Mouse (Mus musculus) neural tube, embryonic 12.5 days (tissue): ENCODE measurements around the gene Hes3. TPM values are rescaled to one million over a fixed set of nuclear protein-coding genes. Genes with fewer than 3 reads are reported as not detected.

Experiments used
- ATAC-seq: fragments of 200-750 bp; cut with Nextera tagmentation; 2 replicates; pipeline ENCODE4 v1.8.0; 2017; ENCODE audit warnings: low read depth, mild to moderate bottlenecking, moderate TSS enrichment, moderate library complexity; ENCODE audit not compliant: low FRiP score
- H3K27ac ChIP-seq: fragments of 300-500 bp; sonication (generic); 2 replicates; pipeline ENCODE4 v1.5.1; 2016
- H3K27me3 ChIP-seq: fragments of 300-500 bp; sonication (generic); replicated peaks from 2 replicates; pipeline ENCODE4 v1.6.1; 2016; ENCODE audit warnings: mild to moderate bottlenecking
- H3K36me3 ChIP-seq: fragments of 300-500 bp; sonication (generic); 2 replicates; pipeline ENCODE4 v1.6.1; 2016; ENCODE audit warnings: mild to moderate bottlenecking
- H3K4me1 ChIP-seq: fragments of 300-500 bp; sonication (generic); 2 replicates; pipeline ENCODE4 v1.6.1; 2016
- H3K4me2 ChIP-seq: fragments of 300-500 bp; sonication (generic); replicated peaks from 2 replicates; pipeline ENCODE4 v1.6.1; 2016; ENCODE audit warnings: mild to moderate bottlenecking
- H3K4me3 ChIP-seq: fragments of 300-500 bp; sonication (generic); 2 replicates; pipeline ENCODE4 v1.5.1; 2016
- H3K9ac ChIP-seq: fragments of 300-500 bp; sonication (generic); 2 replicates; pipeline ENCODE4 v1.6.1; 2016; ENCODE audit warnings: mild to moderate bottlenecking
- H3K9me3 ChIP-seq: fragments of 300-500 bp; sonication (generic); 2 replicates; pipeline ENCODE4 v1.6.1; 2016; ENCODE audit warnings: mild to moderate bottlenecking
- WGBS: fragments of 180-500 bp; shearing (Covaris S2); methylation state at CpG from one replicate; pipeline ENCODE4 v1.1.7; 2016; 5-methylcytosine and 5-hydroxymethylcytosine counted together
- polyA plus RNA-seq: library from polyadenylated mRNA; unstranded; fragments of >200 nt; fragmentation: Nextera tagmentation; extraction: Ambion mirVana; gene quantifications from 2 replicates; pipeline ENCODE4 v1.2.1, GENCODE M21; 2016

Hes3 gene
- polyA plus RNA-seq, 1 experiment from 2014 or later, result 0.58 TPM

- peaks cover 17% of the 10 kb centered on the region for H3K4me1 ChIP-seq
- no peak overlapping the region for H3K4me2 ChIP-seq
- 93% methylated on average over 9 of the region's 9 CpGs for WGBS
- no peak for ATAC-seq
- H3K36me3 ChIP-seq, result peaks cover 3% of the 10 kb centered on the region; the same call in 1 of the 2 replicates
- no peak overlapping the region for H3K9ac ChIP-seq
- no peak overlapping the region for H3K27ac ChIP-seq
- H3K9me3 ChIP-seq, result no peaks in the 10 kb centered on the region
- H3K4me3 ChIP-seq, result no peak overlapping the region
- no peaks in the 10 kb centered on the region for H3K27me3 ChIP-seq
Observed at GRCm38 (mm10) chr4:152264867-152265568, 26.4 kb downstream of the Hes3 start.

- Histone ChIP-seq H3K27ac (no peak overlapping the region), H3K9me3 (no peaks in the 10 kb centered on the region), H3K4me1 (peaks cover 17% of the 10 kb centered on the region), H3K36me3 (0 out of 2 replicates have a peak, but pooled peaks cover 3% of the 10 kb centered on the region), H3K4me3 (no peak overlapping the region), H3K27me3 (no peaks in the 10 kb centered on the region), H3K9ac (no peak overlapping the region), H3K4me2 (peak overlapping the region; percentile 16)
- WGBS, result 54% methylated on average over 4 of the region's 4 CpGs
- ATAC-seq, result no peak
Observed at GRCm38 (mm10) chr4:152264177-152264530, 27.3 kb downstream of the Hes3 start.

GRCm38 (mm10) chr4:152263512-152264176 is 27.8 kb downstream of the Hes3 start:
- peaks cover 17% of the 10 kb centered on the region for H3K4me1 ChIP-seq
- H3K36me3 ChIP-seq, result 0 out of 2 replicates have a peak, but pooled peaks cover 3% of the 10 kb centered on the region
- no peak overlapping the region for H3K4me3 ChIP-seq
- H3K27me3 ChIP-seq, result no peaks in the 10 kb centered on the region
- no peak for ATAC-seq
- H3K9me3 ChIP-seq, result no peaks in the 10 kb centered on the region
- no peak overlapping the region for H3K9ac ChIP-seq
- H3K27ac ChIP-seq, result no peak overlapping the region
- peak overlapping the region; percentile 16 for H3K4me2 ChIP-seq
- 35% methylated on average over 10 of the region's 10 CpGs for WGBS

- Histone ChIP-seq H3K4me1 (peaks cover 17% of the 10 kb centered on the region), H3K36me3 (0 out of 2 replicates have a peak, but pooled peaks cover 3% of the 10 kb centered on the region), H3K27me3 (no peaks in the 10 kb centered on the region), H3K9me3 (no peaks in the 10 kb centered on the region), H3K27ac (no peak overlapping the region), H3K9ac (no peak overlapping the region), H3K4me2 (no peak overlapping the region), H3K4me3 (no peak overlapping the region)
- WGBS, result 68% methylated on average over 9 of the region's 9 CpGs
- no peak for ATAC-seq
Observed at GRCm38 (mm10) chr4:152263089-152263488, 28.4 kb downstream of the Hes3 start.

GRCm38 (mm10) chr4:152262187-152262586 is 29.3 kb downstream of the Hes3 start:
- Histone ChIP-seq H3K4me2 (no peak overlapping the region), H3K9ac (no peak overlapping the region), H3K27me3 (no peaks in the 10 kb centered on the region), H3K36me3 (0 out of 2 replicates have a peak, but pooled peaks cover 3% of the 10 kb centered on the region), H3K27ac (no peak overlapping the region), H3K9me3 (no peaks in the 10 kb centered on the region), H3K4me1 (peaks cover 12% of the 10 kb centered on the region; the same call in 1 of the 2 replicates), H3K4me3 (no peak overlapping the region)
- 75% methylated on average over 9 of the region's 9 CpGs for WGBS
- ATAC-seq, result no peak

- Histone ChIP-seq H3K4me2 (no peak overlapping the region), H3K4me3 (no peak overlapping the region), H3K9ac (no peak overlapping the region), H3K9me3 (no peaks in the 10 kb centered on the region), H3K4me1 (peaks cover 12% of the 10 kb centered on the region; the same call in 1 of the 2 replicates), H3K36me3 (0 out of 2 replicates have a peak, but pooled peaks cover 3% of the 10 kb centered on the region), H3K27me3 (no peaks in the 10 kb centered on the region), H3K27ac (no peak overlapping the region)
- 94% methylated on average over 8 of the region's 8 CpGs for WGBS
- ATAC-seq, result no peak
Observed at GRCm38 (mm10) chr4:152260451-152260850, 31.0 kb downstream of the Hes3 start.

GRCm38 (mm10) chr4:152257070-152257469 is 34.4 kb downstream of the Hes3 start:
- Histone ChIP-seq H3K27ac (no peak overlapping the region), H3K9ac (no peak overlapping the region), H3K4me3 (no peak overlapping the region), H3K4me1 (no peaks in the 10 kb centered on the region), H3K36me3 (peaks cover 9% of the 10 kb centered on the region; the same call in 1 of the 2 replicates), H3K4me2 (no peak overlapping the region), H3K27me3 (no peaks in the 10 kb centered on the region), H3K9me3 (no peaks in the 10 kb centered on the region)
- no peak for ATAC-seq
- WGBS, result 70% methylated on average over 6 of the region's 6 CpGs

- no peaks in the 10 kb centered on the region for H3K4me1 ChIP-seq
- no peak overlapping the region for H3K27ac ChIP-seq
- ATAC-seq, result no peak
- no peak overlapping the region for H3K4me2 ChIP-seq
- H3K4me3 ChIP-seq, result no peak overlapping the region
- H3K36me3 ChIP-seq, result peaks cover 5% of the 10 kb centered on the region; the same call in 1 of the 2 replicates
- WGBS, result 91% methylated on average over 9 of the region's 9 CpGs
- H3K9ac ChIP-seq, result no peak overlapping the region
- H3K9me3 ChIP-seq, result no peaks in the 10 kb centered on the region
- H3K27me3 ChIP-seq, result no peaks in the 10 kb centered on the region
Observed at GRCm38 (mm10) chr4:152253183-152253759, 38.2 kb downstream of the Hes3 start.

- Histone ChIP-seq H3K27ac (no peak overlapping the region), H3K27me3 (no peaks in the 10 kb centered on the region), H3K9ac (no peak overlapping the region), H3K4me1 (no peaks in the 10 kb centered on the region), H3K36me3 (peaks cover 5% of the 10 kb centered on the region; the same call in 1 of the 2 replicates), H3K4me3 (no peak overlapping the region), H3K4me2 (no peak overlapping the region), H3K9me3 (no peaks in the 10 kb centered on the region)
- no peak for ATAC-seq
- WGBS, result 90% methylated on average over 6 of the region's 6 CpGs
Observed at GRCm38 (mm10) chr4:152250615-152251014, 40.8 kb downstream of the Hes3 start.

GRCm38 (mm10) chr4:152247195-152247594 is 44.3 kb downstream of the Hes3 start:
- no peak overlapping the region for H3K4me3 ChIP-seq
- H3K9ac ChIP-seq, result no peak overlapping the region
- no peak overlapping the region for H3K4me2 ChIP-seq
- 85% methylated on average over 3 of the region's 3 CpGs for WGBS
- no peaks in the 10 kb centered on the region; the same call in 1 of the 2 replicates for H3K36me3 ChIP-seq
- no peak for ATAC-seq
- no peak overlapping the region for H3K27ac ChIP-seq
- no peaks in the 10 kb centered on the region for H3K27me3 ChIP-seq
- no peaks in the 10 kb centered on the region for H3K9me3 ChIP-seq
- no peaks in the 10 kb centered on the region; the same call in 1 of the 2 replicates for H3K4me1 ChIP-seq

- 90% methylated on average over 6 of the region's 6 CpGs for WGBS
- H3K36me3 ChIP-seq, result no peaks in the 10 kb centered on the region; the same call in 1 of the 2 replicates
- no peak overlapping the region for H3K27ac ChIP-seq
- H3K4me2 ChIP-seq, result no peak overlapping the region
- no peaks in the 10 kb centered on the region for H3K27me3 ChIP-seq
- no peaks in the 10 kb centered on the region for H3K9me3 ChIP-seq
- no peaks in the 10 kb centered on the region; the same call in 1 of the 2 replicates for H3K4me1 ChIP-seq
- no peak for ATAC-seq
- no peak overlapping the region for H3K4me3 ChIP-seq
- no peak overlapping the region for H3K9ac ChIP-seq
Observed at GRCm38 (mm10) chr4:152246011-152246410, 45.5 kb downstream of the Hes3 start.
